Mouse (Mus musculus) hematopoietic multipotent progenitor cell, adult 10-12 weeks (in vitro differentiated cells): ENCODE measurements around the gene Coa6. TPM values are rescaled to one million over a fixed set of nuclear protein-coding genes. Genes with fewer than 3 reads are reported as not detected.

Experiments used
- polyA plus RNA-seq: library from polyadenylated mRNA; stranded (reverse); fragments of >175 nt; gene quantifications from 2 replicates; pipeline ENCODE4 v1.2.3, GENCODE M21; 2012; ENCODE audit warnings: low replicate concordance

Gene Coa6
- 44.2 and 50.4 TPM in 2 replicates for polyA plus RNA-seq

DNA sequence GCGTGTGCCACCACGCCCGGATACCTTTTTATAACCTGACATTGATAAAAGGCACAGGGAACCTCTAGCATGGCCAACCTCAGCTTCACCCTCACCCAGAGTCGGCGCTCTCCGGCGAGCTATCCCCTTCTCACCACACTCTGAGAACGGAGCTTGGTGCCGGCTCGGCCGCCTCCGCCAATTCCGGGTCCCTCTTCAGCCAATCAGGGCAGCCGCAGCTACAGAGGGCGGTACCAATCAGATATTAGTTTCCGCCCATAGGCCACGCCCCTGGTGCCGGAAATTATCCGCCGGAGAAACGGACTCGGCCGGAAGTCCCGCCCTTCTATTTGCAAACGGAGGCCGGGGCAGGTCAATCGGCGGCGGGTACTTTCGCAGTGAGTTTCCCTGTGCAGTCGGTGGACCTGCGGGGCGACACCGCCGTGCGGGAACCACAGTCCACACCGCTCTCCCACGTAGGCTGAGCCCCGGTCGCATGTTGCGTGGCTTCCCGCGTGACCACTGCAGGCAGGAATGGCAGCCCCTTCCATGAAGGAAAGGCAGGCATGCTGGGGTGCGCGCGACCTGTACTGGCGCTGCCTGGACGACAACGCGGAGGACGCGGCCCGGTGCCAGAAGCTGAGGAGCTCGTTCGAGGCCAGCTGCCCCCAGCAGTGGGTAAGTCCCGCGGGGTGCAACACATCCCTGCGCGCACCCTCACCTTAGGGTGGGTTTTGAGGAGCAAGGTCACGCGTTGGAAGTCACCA is at the start of gene Coa6:
TSS of gene Coa6 (plus strand) at position 342 of the 746 bp plus-strand sequence.

DNA sequence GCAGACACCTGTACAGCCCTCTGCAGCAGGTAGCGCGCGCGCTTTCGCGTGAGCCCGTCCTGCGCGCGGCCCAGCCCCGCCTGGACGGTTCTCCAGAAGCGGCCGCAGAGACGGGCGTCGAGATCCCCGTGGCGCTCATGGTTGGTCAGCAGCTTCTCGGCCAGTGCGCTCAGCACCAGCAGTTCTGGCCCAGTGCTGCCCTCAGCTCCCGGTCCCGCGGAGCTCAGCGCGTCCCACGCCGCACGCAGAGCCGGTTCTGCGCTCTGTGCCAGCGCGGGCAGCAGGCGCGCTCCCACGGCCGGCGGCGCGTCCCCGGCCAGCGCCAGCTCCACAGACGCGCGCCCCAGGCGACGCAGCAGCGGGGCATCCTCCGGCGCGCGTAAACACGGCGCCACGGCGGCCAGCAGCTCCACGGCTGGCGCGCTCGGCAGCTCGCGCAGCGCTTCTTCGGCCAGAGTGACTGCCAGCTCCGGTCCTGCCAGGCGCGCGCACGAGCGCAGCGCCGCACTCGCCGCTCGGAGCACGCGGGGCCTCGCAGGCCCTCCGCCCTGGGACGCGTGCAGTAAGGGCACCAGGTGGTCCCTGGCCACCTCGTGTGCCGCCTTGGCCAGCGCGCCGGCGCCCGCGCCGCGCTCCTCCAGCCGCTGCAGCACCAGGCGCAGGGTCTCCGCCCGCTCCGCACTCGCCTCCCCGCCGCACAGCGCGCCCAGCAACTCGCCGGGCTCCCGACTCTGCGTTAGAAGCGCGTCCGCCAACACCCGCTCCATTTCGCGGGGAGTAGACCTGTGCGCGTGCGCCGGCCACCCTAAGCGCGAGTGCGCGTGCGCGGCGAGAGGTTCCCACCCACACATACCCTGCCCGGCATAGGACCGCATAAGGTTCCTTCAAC is 52.2 kb downstream of the Coa6 start, which contains the start of gene Tarbp1:
TSS of gene Tarbp1 (minus strand) at position 767 of the 889 bp plus-strand sequence.

Other genes starting within 250 kb of the Coa6 start
- gene Slc35f3, start 124.0 kb upstream of the Coa6 start, polyA plus RNA-seq = 0.07 TPM in 1 of 2 replicates, not detected in the other
- 2.0 and 2.6 TPM in 2 replicates for gene Tarbp1, start 52.5 kb downstream of the Coa6 start, polyA plus RNA-seq
- gene Irf2bp2, start 171.5 kb downstream of the Coa6 start, polyA plus RNA-seq = 56.7 and 104 TPM in 2 replicates